ENCODE assay signal across 22 mouse cellular contexts in genomic region chr2:79713662-79714091, GRCm38 (mm10). TPM values are rescaled to one million over a fixed set of nuclear protein-coding genes. Genes with fewer than 3 reads are reported as not detected.
DNase-seq lines count a peak whose midpoint lies in the region; ATAC-seq and TF ChIP-seq lines count a peak whose summit lies in the region.
"Had no signal": no experiment of that assay in that cellular context is flagged by ENCODE, and none has a peak within 500 bp of the region (broad histone marks: within the 10 kb centered on the region; RNA-seq: fewer than 3 reads in every experiment).

No protein-coding gene starts in this region.

- TF ChIP-seq EP300 in CH12.LX (IDR thresholded peaks at IDR 0.05; ENCODE audit: low read length) = peak; percentile 98

- dilution Hi-C loops in CH12.LX (cut with MboI; ENCODE audit: extremely low pct_ligation_motif_present, extremely low pct_unique_long_range_greater_than_20kb, low sequenced_read_pairs) = no loop called here

- H3K36me3 ChIP-seq in kidney, postnatal 0 days (ENCODE audit: insufficient read depth, low read length) = no peaks in the 10 kb centered on the region
- no peaks in the 10 kb centered on the region for H3K36me3 ChIP-seq in CH12.LX (replicated peaks in 1 of 2; ENCODE audit: control insufficient read depth in 1 of 2, insufficient read depth in 1 of 2, low read length in 1 of 2)
- H3K36me3 ChIP-seq in myocyte (ENCODE audit: control insufficient read depth, insufficient read depth) = no peaks in the 10 kb centered on the region
- H3K36me3 ChIP-seq: midbrain, embryonic 15.5 days; neural tube, embryonic 12.5 days had no signal

- no peak for TF ChIP-seq CTCF in kidney, postnatal 0 days (IDR thresholded peaks at IDR 0.05; ENCODE audit: low read depth)
- no peak for TF ChIP-seq CTCF in CH12.LX (conservative IDR thresholded peaks at IDR 0.05 in 1 of 2, IDR thresholded peaks at IDR 0.05 in 1 of 2; ENCODE audit: low read depth in 2 of 2, low read length in 2 of 2)

- H3K9me3 ChIP-seq in kidney, postnatal 0 days (replicated peaks; ENCODE audit: low read length) = no peaks in the 10 kb centered on the region
- H3K9me3 ChIP-seq in CH12.LX (replicated peaks; ENCODE audit: low read length) = no peaks in the 10 kb centered on the region
- H3K9me3 ChIP-seq: midbrain, embryonic 15.5 days; neural tube, embryonic 12.5 days had no signal

- H3K27ac ChIP-seq in kidney, postnatal 0 days = no peak overlapping the region
- peak overlapping the region; percentile 60 for H3K27ac ChIP-seq in CH12.LX (ENCODE audit: insufficient read depth, low read depth)
- H3K27ac ChIP-seq: liver, embryonic 14.5 days; midbrain, embryonic 15.5 days; neural tube, embryonic 12.5 days had no signal

- H3K79me2 ChIP-seq in CH12.LX (replicated peaks; ENCODE audit: control insufficient read depth, extremely low read depth, insufficient read depth, poor library complexity, severe bottlenecking) (no peaks in the 10 kb centered on the region), myocyte (ENCODE audit: control insufficient read depth, insufficient read depth) (no peaks in the 10 kb centered on the region)

- H3K27me3 ChIP-seq in kidney, postnatal 0 days (ENCODE audit: insufficient read depth, low read length) = no peaks in the 10 kb centered on the region
- H3K27me3 ChIP-seq in CH12.LX (replicated peaks) (no peaks in the 10 kb centered on the region), myocyte (ENCODE audit: control insufficient read depth, insufficient read depth, insufficient read length) (no peaks in the 10 kb centered on the region)
- H3K27me3 ChIP-seq: midbrain, embryonic 15.5 days; neural tube, embryonic 12.5 days had no signal

- ATAC-seq in kidney, postnatal 0 days (replicated peaks; ENCODE audit: low FRiP score, low read depth) = no peak
- ATAC-seq in common myeloid progenitor, adult 5-6 weeks (replicated peaks; ENCODE audit: low read depth, poor library complexity, severe bottlenecking) = peak; percentile 96
- ATAC-seq: forebrain, postnatal 0 days; inflammation-experienced regulatory T-cells, adult 6 months; midbrain, embryonic 15.5 days had no signal

- no peak overlapping the region for H3K4me3 ChIP-seq in kidney, postnatal 0 days (replicated peaks; ENCODE audit: low read depth, low read length)
- H3K4me3 ChIP-seq in CH12.LX (replicated peaks in 1 of 3; ENCODE audit: low read depth in 2 of 3, low read length in 2 of 3, poor library complexity in 1 of 3) (no peak overlapping the region), myocyte (no peak overlapping the region)
- H3K4me3 ChIP-seq: erythroblast, embryonic 14.5 days; midbrain, embryonic 15.5 days; neural tube, embryonic 12.5 days had no signal

- H3K4me1 ChIP-seq in kidney, postnatal 0 days (replicated peaks; ENCODE audit: insufficient read depth, low read length) = no peaks in the 10 kb centered on the region
- peaks cover 3 to 20% of the 10 kb centered on the region in 2 experiments; a peak in 2 of 4 replicates for H3K4me1 ChIP-seq in CH12.LX (ENCODE audit: control insufficient read depth in 1 of 2, insufficient read depth in 2 of 2)
- H3K4me1 ChIP-seq: midbrain, embryonic 15.5 days; neural tube, embryonic 12.5 days had no signal

- TF ChIP-seq POLR2A in CH12.LX (IDR thresholded peaks at IDR 0.05; ENCODE audit: low read depth, low read length) = no peak
- TF ChIP-seq POLR2A in myocyte (IDR thresholded peaks at IDR 0.05; ENCODE audit: insufficient read length, low read depth) = no peak

- peak; percentile 70 for DNase-seq in kidney, postnatal 0 days (ENCODE audit: low spot score)
- no peak for DNase-seq in kidney, postnatal 14 days
- peak; percentile 83 for DNase-seq in CH12.LX (ENCODE audit: extremely low read depth)
- no peak for DNase-seq in cerebellum, adult 8-10 months
- no peak for DNase-seq in c-Kit-positive CD71-positive TER-119-positive erythroid progenitor cells, embryonic 14.5 days (ENCODE audit: low spot score)
- DNase-seq: cerebellum, adult 18-20 months; forebrain, postnatal 0 days; gastrocnemius, postnatal 25 days; kidney, adult 9 months; layer of hippocampus, postnatal 36 days; left cerebral cortex, postnatal 4 days; lung, postnatal 36 days; right cerebral cortex, postnatal 4 days; thymus, postnatal 14 days had no signal

- in situ Hi-C loops in CH12.LX (cut with MboI; ENCODE audit: low pct_ligation_motif_present, low pct_unique_long_range_greater_than_20kb, low sequenced_read_pairs) = no loop called here

- no peak overlapping the region for H3K9ac ChIP-seq in kidney, postnatal 0 days (ENCODE audit: low read depth, low read length)
- peak overlapping the region; percentile 69 for H3K9ac ChIP-seq in CH12.LX (ENCODE audit: insufficient read depth, low read depth)
- H3K9ac ChIP-seq: forebrain, postnatal 0 days; liver, embryonic 14.5 days; midbrain, embryonic 15.5 days; neural tube, embryonic 12.5 days had no signal

- no peak overlapping the region for H3ac ChIP-seq in myocyte (ENCODE audit: control insufficient read depth, insufficient read length)

- peak; percentile 22 for TF ChIP-seq RAD21 in CH12.LX (IDR thresholded peaks at IDR 0.05; ENCODE audit: low read depth, low read length)

- 25% methylated on average over 3 of the region's 3 CpGs for WGBS in kidney, postnatal 0 days

- H3K4me2 ChIP-seq in kidney, postnatal 0 days (ENCODE audit: low read length) = no peak overlapping the region
- H3K4me2 ChIP-seq in CH12.LX (ENCODE audit: insufficient read depth, low read depth, poor library complexity, severe bottlenecking) (peak overlapping the region; percentile 84), myocyte (ENCODE audit: low read depth) (peak overlapping the region; percentile 54)
- H3K4me2 ChIP-seq: midbrain, embryonic 15.5 days; neural tube, embryonic 12.5 days had no signal

TF ChIP-seq in CH12.LX, 34 proteins besides CTCF, POLR2A, EP300 and RAD21 (continues in another document):
- peak; percentile 17; the same call in 1 of the 2 replicates for TF ChIP-seq HCFC1 (IDR thresholded peaks at IDR 0.05; ENCODE audit: low read depth, low read length)
- TF ChIP-seq IRF4 (IDR thresholded peaks at IDR 0.05; ENCODE audit: low read depth, low read length) = peak; percentile 98
- TF ChIP-seq JUND (conservative IDR thresholded peaks at IDR 0.05; ENCODE audit: low read depth, low read length) = peak; percentile 76
- no peak for TF ChIP-seq GABPA (IDR thresholded peaks at IDR 0.05; ENCODE audit: insufficient replicate concordance, low read depth, low read length)
- TF ChIP-seq ZMIZ1 (IDR thresholded peaks at IDR 0.05; ENCODE audit: low read depth, low read length) = no peak
- TF ChIP-seq MAX (IDR thresholded peaks at IDR 0.05; ENCODE audit: low read length) = peak; percentile 14; the same call in 1 of the 2 replicates
- TF ChIP-seq ETS1 (conservative IDR thresholded peaks at IDR 0.05; ENCODE audit: low read depth, low read length) = peak; percentile 84
- TF ChIP-seq BHLHE40 (IDR thresholded peaks at IDR 0.05; ENCODE audit: low read depth, low read length) = peak; percentile 70
- 0 out of 2 replicates have a peak, but pooled peaks have one; percentile 28 for TF ChIP-seq TBP (conservative IDR thresholded peaks at IDR 0.05; ENCODE audit: low read depth, low read length)
- TF ChIP-seq CHD1 (IDR thresholded peaks at IDR 0.05; ENCODE audit: low read depth, low read length) = no peak
- peak; percentile 46; the same call in 1 of the 2 replicates for TF ChIP-seq CHD2 (IDR thresholded peaks at IDR 0.05; ENCODE audit: low read length)
- peak; percentile 53; the same call in 1 of the 2 replicates for TF ChIP-seq MYC (IDR thresholded peaks at IDR 0.05; ENCODE audit: low read depth, low read length)
- no peak for TF ChIP-seq MAZ (IDR thresholded peaks at IDR 0.05; ENCODE audit: low read depth, low read length)
- TF ChIP-seq USF2 (conservative IDR thresholded peaks at IDR 0.05; ENCODE audit: low read depth, low read length) = 0 out of 2 replicates have a peak, but pooled peaks have one; percentile 27
- TF ChIP-seq MXI1 (IDR thresholded peaks at IDR 0.05; ENCODE audit: low read depth, low read length) = 0 out of 2 replicates have a peak, but pooled peaks have one; percentile 5

TF ChIP-seq in myocyte, 11 proteins besides CTCF, POLR2A, EP300 and RAD21:
- TF ChIP-seq MYOD1 (IDR thresholded peaks at IDR 0.05; ENCODE audit: control insufficient read depth in 1 of 3, insufficient read length in 2 of 3, low read depth in 2 of 3) (peak in 2 of 3 experiments; percentile 10 to 39), MYOG (IDR thresholded peaks at IDR 0.05; ENCODE audit: control insufficient read depth in 1 of 3, insufficient read depth in 1 of 3, insufficient read length in 2 of 3, low read depth in 2 of 3) (peak in 1 of 3 experiments; percentile 57), CEBPB (IDR thresholded peaks at IDR 0.05; ENCODE audit: insufficient read depth, poor library complexity, severe bottlenecking) (no peak), TCF12 (IDR thresholded peaks at IDR 0.05; ENCODE audit: insufficient read depth, poor library complexity, severe bottlenecking) (no peak), MAX (IDR thresholded peaks at IDR 0.05; ENCODE audit: low read depth) (no peak)

RNA-seq across cellular contexts. Expression of gene Ppp1r1c, which starts 6.1 kb away (rescaled TPM):
- polyA plus RNA-seq in kidney, postnatal 0 days (2015; fragmentation: Nextera tagmentation; extraction: Ambion mirVana) = 0.14 and 0.16 TPM in 2 replicates
- total RNA-seq in CH12.LX (2012; rRNA removed) = not detected in 2 replicates
- total RNA-seq in CH12.LX (2014; rRNA removed) = not detected in 2 replicates
- polyA plus RNA-seq in CH12.LX (2012; ENCODE audit: insufficient read length, low read depth) = not detected in 2 replicates
- total RNA-seq in common myeloid progenitor, adult 5-6 weeks (2017) = not detected in 2 replicates
- polyA plus RNA-seq in myocyte (2012; fragmentation: generic; extraction: Trizol) = not detected
- total RNA-seq: layer of hippocampus, postnatal 36 days; left cerebral cortex, postnatal 4 days had no signal
- polyA plus RNA-seq: erythroblast, embryonic 14.5 days; liver, embryonic 14.5 days; stomach, embryonic 16.5 days had no signal

Comparison
In these comparisons a context has a peak if more than half of its experiments do, and no peak if none do; other contexts are left out.
1. DNase-seq: peak in kidney, postnatal 0 days (single experiment) and CH12.LX (single experiment); none in kidney, postnatal 14 days (single experiment), cerebellum, adult 8-10 months (single experiment) and c-Kit-positive CD71-positive TER-119-positive erythroid progenitor cells, embryonic 14.5 days (single experiment).